Mouse (Mus musculus) NIH3T3 (cell line): ENCODE measurements at regions not wholly inside any gene's neighbourhood (a gene's known extent, or its start where the extent isn't known, plus 50 kb on each side); places are given as distances from the start of the nearest gene placed in this dataset.

Experiments
- DNase-seq: peaks from one replicate; pipeline ENCODE4 v3.0.0-alpha.2; 2012; ENCODE audit warnings: low read depth

DNA sequence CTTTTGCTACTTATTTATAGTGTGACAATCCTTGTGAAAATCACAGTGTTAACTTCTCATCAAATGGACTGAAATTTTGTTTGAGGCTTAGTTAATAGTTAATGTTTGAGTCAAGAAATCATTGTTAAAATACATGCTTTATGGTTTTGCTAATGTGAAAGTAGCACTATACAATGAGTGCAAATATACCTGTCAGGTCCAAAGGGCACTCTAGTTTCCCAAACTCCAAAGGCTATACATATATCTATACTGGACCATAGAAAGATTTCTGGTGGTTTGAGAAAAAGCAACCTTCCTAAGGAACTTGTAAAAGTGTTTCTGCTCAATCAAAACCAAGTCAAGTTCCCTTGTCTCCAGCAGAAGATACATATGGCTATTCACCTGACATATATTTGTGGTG lies 258.3 kb upstream of the Dsel start:
- DNase-seq: no peak

DNA sequence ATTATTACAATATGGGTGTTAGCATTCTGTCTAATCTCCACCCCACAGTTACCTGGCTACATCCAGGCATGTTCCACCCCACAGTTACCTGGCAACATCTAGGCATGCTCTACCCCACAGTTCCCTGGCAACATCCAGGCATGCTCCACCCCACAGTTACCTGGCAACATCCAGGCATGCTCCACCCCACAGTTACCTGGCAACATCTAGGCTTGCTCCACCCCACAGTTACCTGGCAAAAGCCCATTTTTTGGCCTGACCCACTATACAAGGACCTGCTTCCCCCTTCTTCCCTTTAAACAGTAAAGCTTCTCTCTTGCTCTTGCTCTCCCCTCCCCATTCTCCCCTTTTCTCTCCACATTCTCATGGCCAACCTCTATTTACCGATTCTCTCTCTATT lies 238.7 kb upstream of the Dsel start:
- no peak for DNase-seq

DNA sequence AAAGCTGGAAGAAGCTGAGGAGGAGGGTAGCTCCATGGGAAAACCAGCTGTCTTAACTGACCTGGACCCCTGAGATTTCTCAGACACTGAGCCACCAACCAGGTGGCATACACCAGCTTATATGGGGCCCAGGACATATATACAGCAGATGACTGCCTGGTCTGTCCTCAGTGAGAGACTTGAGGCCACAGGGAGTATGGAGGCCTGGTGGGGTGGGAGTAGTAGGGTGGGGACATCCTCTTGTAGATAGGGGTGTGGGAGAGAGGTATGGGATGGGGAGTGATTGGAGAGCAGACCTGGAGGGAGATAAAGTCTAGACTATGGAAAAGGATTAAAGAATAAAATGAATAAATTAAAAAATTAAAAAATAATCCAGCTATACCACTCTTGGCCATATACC lies 195.2 kb upstream of the Dsel start:
- no peak for DNase-seq

DNA sequence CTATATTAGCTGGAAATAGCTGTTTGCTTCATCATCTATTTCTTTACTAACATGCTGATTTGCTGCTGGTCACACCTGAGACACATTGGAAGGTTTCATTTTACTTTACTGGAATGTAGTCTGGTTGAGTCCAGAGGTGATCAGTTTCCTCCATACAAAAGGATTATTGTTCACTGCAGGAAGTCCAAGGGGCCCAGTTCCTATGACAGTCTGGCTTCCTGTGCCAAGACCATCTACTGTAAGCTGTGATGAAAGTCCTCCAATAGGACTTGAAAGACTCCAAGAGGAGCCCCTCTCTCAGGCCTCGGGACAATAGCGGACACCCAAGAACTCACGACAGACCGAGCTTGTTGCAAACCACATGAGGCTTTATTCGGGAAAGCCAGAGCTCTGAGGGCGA lies 189.2 kb upstream of the Dsel start:
- DNase-seq: peak; percentile 1

DNA sequence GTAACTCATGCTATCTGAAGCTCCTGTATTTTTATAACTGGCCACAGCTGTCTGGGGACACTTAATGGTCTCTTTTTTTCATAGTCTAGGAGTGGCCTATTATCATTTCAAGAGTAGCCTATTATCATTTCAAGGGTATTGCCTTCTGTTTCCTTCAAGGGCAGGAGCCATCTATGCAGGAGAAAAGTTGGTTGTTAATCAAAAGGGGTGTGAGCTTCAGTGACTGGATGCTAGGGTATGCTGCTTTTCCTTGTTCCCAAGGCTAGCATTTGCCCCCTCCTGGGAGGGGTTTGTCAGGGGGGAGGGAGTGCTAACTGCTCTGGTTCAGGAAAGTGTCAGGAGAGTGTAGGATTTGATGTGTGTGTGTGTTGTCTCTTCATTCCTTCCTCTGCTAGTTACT lies 178.3 kb upstream of the Dsel start:
- DNase-seq: no peak

DNA sequence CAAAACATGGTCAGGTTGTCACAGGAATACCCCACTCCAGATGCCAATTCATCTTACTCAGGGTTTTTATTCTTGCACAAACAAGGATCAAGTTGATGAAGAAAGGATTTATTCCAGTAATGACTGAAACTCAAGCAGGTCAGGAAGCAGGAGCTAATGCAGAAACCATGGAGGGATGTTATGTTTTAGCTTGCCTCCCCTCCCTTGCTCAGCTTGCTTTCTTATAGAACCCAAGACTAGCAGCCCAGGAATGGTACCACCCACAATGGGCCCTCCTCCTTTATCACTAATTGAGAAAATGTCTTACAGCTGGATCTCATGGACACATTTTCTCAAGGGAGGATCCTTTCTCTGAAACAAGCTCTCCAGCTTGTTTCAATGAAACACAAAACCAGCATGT lies 175.2 kb upstream of the Dsel start:
- no peak for DNase-seq

DNA sequence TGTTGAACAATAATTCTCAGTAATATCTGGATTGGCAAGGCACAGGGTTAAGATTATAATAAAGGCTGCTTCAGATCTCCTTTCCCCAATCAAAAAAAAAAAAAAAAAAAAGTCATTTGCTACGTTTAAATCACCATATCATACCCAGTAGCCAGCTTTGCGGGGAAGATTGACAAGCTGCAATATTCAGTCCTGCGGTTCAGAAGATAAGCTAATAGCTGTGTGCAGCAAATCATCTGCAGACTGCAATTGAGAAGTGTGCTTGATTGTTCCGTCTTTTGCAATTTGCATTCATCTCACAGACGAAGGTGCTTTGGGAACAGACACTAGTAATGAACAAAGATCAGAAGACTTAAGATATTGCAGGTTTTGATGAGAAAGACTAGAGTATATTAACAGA lies 163.8 kb upstream of the Dsel start:
- DNase-seq: no peak
